Mouse (Mus musculus): ENCODE measurements around the gene Nt5dc1.

GRCm38 (mm10) chr10:34363756-34364155 is 54.6 kb downstream of the Nt5dc1 start:
- TF ChIP-seq CTCF (IDR thresholded peaks at IDR 0.05) (no peak), POLR2A (IDR thresholded peaks at IDR 0.05; ENCODE audit: insufficient read depth, low read depth, low read length) (no peak), EP300 (IDR thresholded peaks at IDR 0.05; ENCODE audit: insufficient read depth, low read depth, low read length) (no peak)
